Mouse (Mus musculus) E14TG2a.4 (cell line): ENCODE measurements around the gene Ehd1.

Experiments used
- CTCF ChIP-seq: conservative IDR thresholded peaks from 2 replicates; pipeline ENCODE4 v1.5.1; 2014; ENCODE audit warnings: low read length
- NANOG ChIP-seq: IDR thresholded peaks from 2 replicates; pipeline ENCODE4 v1.6.1; 2014; ENCODE audit warnings: borderline replicate concordance, low read length, mixed read lengths
- POU5F1 ChIP-seq: IDR thresholded peaks from 2 replicates; pipeline ENCODE4 v1.6.1; 2014; ENCODE audit warnings: low read length, borderline replicate concordance

DNA sequence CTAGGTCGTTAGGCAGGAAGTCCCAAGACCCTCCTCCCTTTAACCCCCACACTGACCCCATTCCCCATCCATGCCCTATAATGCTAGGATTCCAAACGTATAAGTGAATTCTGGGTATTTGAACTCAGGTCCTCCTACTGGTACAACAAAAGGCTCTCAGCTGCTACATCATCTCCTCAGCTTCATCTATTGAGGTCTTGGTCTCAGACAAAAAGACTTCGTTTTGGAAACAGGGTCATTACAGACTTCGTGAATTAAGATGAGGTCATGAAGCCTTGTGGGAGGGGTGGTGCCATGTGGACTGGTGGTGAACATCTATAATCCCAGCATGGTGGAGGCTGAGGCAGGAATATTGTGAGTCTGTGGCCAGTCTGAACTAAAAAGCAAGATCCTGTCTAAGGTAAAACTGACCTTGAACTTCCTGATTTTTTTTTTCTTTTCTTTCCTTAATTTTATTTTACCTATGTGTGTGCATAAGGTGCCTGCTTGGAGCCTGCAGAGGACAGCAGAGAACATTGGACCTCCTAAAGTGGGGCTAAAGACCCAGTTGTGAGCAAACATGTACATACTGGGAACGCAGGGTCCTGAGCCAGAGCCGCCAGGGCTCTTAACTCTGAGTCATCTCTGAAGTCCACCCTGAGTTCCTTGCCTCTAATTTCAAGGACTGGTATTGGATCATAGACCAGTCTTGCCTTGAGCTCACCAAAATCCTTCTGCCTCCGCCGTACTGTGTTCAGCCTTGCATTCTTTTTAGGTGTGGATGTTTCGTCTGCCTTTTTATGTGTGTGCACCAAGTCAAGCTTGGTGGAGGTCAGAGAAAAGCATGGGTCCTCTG is 57.5 kb downstream of the Ehd1 start:
- TF ChIP-seq CTCF (no peak), NANOG (no peak), POU5F1 (no peak)
